Mouse (Mus musculus): Measurements from ENCODE around the gene Scgb1a1. TPM values are rescaled to one million over a fixed set of nuclear protein-coding genes. Genes with fewer than 3 reads are reported as not detected.

Scgb1a1 gene
- polyA plus RNA-seq, 1 experiment from 2014 or later = not detected

DNA sequence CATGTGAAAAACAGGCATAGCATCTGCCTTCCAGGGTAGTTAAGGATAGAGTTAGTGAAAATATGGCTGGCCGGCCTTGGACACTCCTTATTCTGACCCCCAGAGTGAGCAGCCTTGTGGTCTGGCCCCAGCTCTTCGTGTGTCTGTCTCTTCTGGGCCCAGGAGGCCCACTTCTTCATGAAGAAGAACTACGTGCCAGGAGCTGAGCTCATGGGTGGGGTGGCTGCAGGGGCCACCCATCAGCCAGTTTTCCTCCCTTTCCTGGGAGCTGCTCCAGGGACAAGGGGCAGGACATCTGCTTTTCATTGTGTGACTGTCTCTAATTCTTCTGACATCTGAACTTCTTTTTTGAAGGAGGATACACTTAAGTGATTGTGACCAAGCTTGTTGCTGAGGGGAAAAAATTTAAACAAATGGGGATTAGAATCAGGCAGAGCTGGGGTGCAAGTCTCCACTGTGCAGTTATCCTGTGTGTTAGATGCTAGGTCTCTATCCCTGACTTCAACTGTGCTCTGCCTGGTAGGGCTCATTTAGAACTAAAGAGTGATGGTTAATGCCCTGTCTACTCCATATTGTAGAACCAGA, 17.4 kb upstream of the Scgb1a1 start:
- Histone ChIP-seq H3K4me1 (ENCODE audit: control insufficient read depth, insufficient read depth, low read length) (no peaks in the 10 kb centered on the region), H3K9ac (ENCODE audit: low read depth, low read length) (no peak overlapping the region), H3K9me3 (replicated peaks; ENCODE audit: control insufficient read depth, low read length, poor library complexity, severe bottlenecking) (no peaks in the 10 kb centered on the region), H3K27me3 (ENCODE audit: control insufficient read depth, insufficient read depth, low read depth, low read length) (no peaks in the 10 kb centered on the region), H3K27ac (ENCODE audit: low read length) (no peak overlapping the region), H3K4me2 (ENCODE audit: low read length) (no peak overlapping the region), H3K4me3 (ENCODE audit: low read depth, low read length) (no peak overlapping the region), H3K36me3 (ENCODE audit: control insufficient read depth, insufficient read depth, low read length) (no peaks in the 10 kb centered on the region)
- WGBS = 70% methylated on average over 3 of the region's 3 CpGs
- no peak for ATAC-seq

- no peaks in the 10 kb centered on the region for H3K9me3 ChIP-seq (replicated peaks; ENCODE audit: control insufficient read depth, low read length, poor library complexity, severe bottlenecking)
- no peaks in the 10 kb centered on the region for H3K4me1 ChIP-seq (ENCODE audit: control insufficient read depth, insufficient read depth, low read length)
- ATAC-seq = no peak
- no peaks in the 10 kb centered on the region for H3K27me3 ChIP-seq (ENCODE audit: control insufficient read depth, insufficient read depth, low read depth, low read length)
- H3K4me2 ChIP-seq (ENCODE audit: low read length) = no peak overlapping the region
- H3K4me3 ChIP-seq (ENCODE audit: low read depth, low read length) = no peak overlapping the region
- no peaks in the 10 kb centered on the region for H3K36me3 ChIP-seq (ENCODE audit: control insufficient read depth, insufficient read depth, low read length)
- H3K9ac ChIP-seq (ENCODE audit: low read depth, low read length) = no peak overlapping the region
- 74% methylated on average over 4 of the region's 4 CpGs for WGBS
- no peak overlapping the region for H3K27ac ChIP-seq (ENCODE audit: low read length)
These were observed 16.2 kb upstream of the Scgb1a1 start for GRCm38 (mm10) chr19:9103986-9104385.

DNA sequence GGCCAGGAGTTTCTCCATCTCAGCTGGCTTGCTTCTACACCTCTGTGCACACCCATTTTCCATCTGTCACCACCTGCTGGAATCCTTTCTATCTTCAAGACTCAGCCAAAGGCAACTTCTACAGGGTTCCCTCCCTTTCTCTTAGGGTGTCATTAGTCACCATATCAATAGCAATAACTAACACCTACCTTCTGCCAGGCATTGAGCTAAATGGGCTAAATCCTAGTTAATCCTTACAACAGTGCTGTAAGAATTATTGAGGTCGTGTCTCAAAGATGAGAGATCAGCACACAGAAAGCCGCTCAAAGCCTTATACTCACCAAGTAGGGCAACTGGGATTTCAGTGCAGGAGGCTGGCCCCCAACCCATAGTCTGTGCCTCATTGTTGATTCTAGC, 13.3 kb upstream of the Scgb1a1 start:
- no peaks in the 10 kb centered on the region for H3K9me3 ChIP-seq (replicated peaks; ENCODE audit: control insufficient read depth, low read length, poor library complexity, severe bottlenecking)
- no peaks in the 10 kb centered on the region for H3K36me3 ChIP-seq (ENCODE audit: control insufficient read depth, insufficient read depth, low read length)
- no peak overlapping the region for H3K9ac ChIP-seq (ENCODE audit: low read depth, low read length)
- no peak overlapping the region for H3K4me3 ChIP-seq (ENCODE audit: low read depth, low read length)
- H3K27me3 ChIP-seq (ENCODE audit: control insufficient read depth, insufficient read depth, low read depth, low read length) = no peaks in the 10 kb centered on the region
- 64% methylated on average over 2 of the region's 2 CpGs for WGBS
- no peak for ATAC-seq
- no peaks in the 10 kb centered on the region for H3K4me1 ChIP-seq (ENCODE audit: control insufficient read depth, insufficient read depth, low read length)
- no peak overlapping the region for H3K4me2 ChIP-seq (ENCODE audit: low read length)
- no peak overlapping the region for H3K27ac ChIP-seq (ENCODE audit: low read length)

DNA sequence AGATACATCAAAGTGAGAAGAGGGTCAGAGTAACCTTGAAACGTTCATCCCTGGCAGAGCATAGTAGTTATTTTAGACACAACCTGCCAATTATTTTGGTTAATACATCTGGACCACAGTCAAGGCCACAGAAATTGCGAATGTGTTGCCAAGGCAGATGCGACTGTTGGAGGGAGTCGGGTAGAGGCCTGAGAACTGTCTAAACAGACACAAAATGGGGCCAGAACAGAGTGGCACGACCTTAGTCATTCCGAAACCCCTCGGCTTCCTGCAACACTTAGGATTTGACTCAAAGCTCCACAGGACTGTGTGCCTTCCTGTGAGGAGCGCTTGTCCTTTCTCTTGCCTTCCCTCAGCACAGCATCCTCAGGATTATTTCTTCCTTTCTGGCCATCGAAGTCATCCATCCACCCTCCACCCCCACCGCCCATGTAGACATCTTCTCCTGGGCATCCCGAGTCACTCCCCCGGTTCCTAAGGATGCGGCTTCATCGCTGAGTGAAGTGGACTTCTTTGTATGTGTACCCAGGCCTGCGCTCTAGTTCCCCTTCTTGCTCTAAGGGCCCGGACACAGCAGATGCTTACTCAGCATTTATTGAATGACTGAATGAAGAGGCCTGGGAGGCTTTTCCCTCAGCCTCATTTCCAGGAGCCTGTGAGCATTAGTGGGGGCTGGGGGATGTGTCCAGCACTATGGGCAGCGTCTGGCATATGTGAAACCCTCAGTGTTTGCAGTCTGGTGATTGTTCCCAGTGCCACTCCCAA, 12.7 kb upstream of the Scgb1a1 start:
- Histone ChIP-seq H3K27ac (ENCODE audit: low read length) (no peak overlapping the region), H3K4me3 (ENCODE audit: low read depth, low read length) (no peak overlapping the region), H3K36me3 (ENCODE audit: control insufficient read depth, insufficient read depth, low read length) (no peaks in the 10 kb centered on the region), H3K27me3 (ENCODE audit: control insufficient read depth, insufficient read depth, low read depth, low read length) (no peaks in the 10 kb centered on the region), H3K9me3 (replicated peaks; ENCODE audit: control insufficient read depth, low read length, poor library complexity, severe bottlenecking) (no peaks in the 10 kb centered on the region), H3K4me1 (ENCODE audit: control insufficient read depth, insufficient read depth, low read length) (no peaks in the 10 kb centered on the region), H3K4me2 (ENCODE audit: low read length) (no peak overlapping the region), H3K9ac (ENCODE audit: low read depth, low read length) (no peak overlapping the region)
- WGBS = 84% methylated on average over 17 of the region's 17 CpGs
- no peak for ATAC-seq

DNA sequence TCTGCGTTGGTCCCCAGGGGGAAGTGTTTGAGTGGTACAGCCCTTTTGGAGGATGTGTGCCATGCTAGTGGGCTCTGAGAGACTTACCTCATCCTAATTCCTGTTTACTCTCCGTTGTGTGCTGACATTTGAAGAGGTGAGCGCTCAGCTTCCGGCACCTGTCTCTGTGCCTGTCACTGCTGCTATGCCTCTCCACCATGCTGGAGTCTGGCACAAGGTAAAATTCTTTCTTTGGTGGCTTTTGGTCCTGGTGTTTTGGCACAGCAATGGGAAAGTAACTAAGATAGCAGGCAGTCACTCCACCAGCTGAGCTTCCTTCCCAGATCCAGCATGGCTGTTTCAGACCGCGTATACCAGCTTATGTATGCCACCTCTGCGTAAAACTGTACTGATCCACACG, 12.0 kb upstream of the Scgb1a1 start:
- Histone ChIP-seq H3K4me2 (ENCODE audit: low read length) (no peak overlapping the region), H3K9me3 (replicated peaks; ENCODE audit: control insufficient read depth, low read length, poor library complexity, severe bottlenecking) (no peaks in the 10 kb centered on the region), H3K27me3 (ENCODE audit: control insufficient read depth, insufficient read depth, low read depth, low read length) (no peaks in the 10 kb centered on the region), H3K4me3 (ENCODE audit: low read depth, low read length) (no peak overlapping the region), H3K36me3 (ENCODE audit: control insufficient read depth, insufficient read depth, low read length) (no peaks in the 10 kb centered on the region), H3K4me1 (ENCODE audit: control insufficient read depth, insufficient read depth, low read length) (no peaks in the 10 kb centered on the region), H3K27ac (ENCODE audit: low read length) (no peak overlapping the region), H3K9ac (ENCODE audit: low read depth, low read length) (no peak overlapping the region)
- no peak for ATAC-seq
- 88% methylated on average over 8 of the region's 8 CpGs for WGBS

GRCm38 (mm10) chr19:9097441-9097840, 9.7 kb upstream of the Scgb1a1 start:
- Histone ChIP-seq H3K9ac (ENCODE audit: low read depth, low read length) (no peak overlapping the region), H3K4me1 (ENCODE audit: control insufficient read depth, insufficient read depth, low read length) (no peaks in the 10 kb centered on the region), H3K36me3 (ENCODE audit: control insufficient read depth, insufficient read depth, low read length) (no peaks in the 10 kb centered on the region), H3K27me3 (ENCODE audit: control insufficient read depth, insufficient read depth, low read depth, low read length) (no peaks in the 10 kb centered on the region), H3K27ac (ENCODE audit: low read length) (no peak overlapping the region), H3K4me2 (ENCODE audit: low read length) (no peak overlapping the region), H3K9me3 (replicated peaks; ENCODE audit: control insufficient read depth, low read length, poor library complexity, severe bottlenecking) (no peaks in the 10 kb centered on the region), H3K4me3 (ENCODE audit: low read depth, low read length) (no peak overlapping the region)
- no peak for ATAC-seq
- 86% methylated on average over 13 of the region's 13 CpGs for WGBS

DNA sequence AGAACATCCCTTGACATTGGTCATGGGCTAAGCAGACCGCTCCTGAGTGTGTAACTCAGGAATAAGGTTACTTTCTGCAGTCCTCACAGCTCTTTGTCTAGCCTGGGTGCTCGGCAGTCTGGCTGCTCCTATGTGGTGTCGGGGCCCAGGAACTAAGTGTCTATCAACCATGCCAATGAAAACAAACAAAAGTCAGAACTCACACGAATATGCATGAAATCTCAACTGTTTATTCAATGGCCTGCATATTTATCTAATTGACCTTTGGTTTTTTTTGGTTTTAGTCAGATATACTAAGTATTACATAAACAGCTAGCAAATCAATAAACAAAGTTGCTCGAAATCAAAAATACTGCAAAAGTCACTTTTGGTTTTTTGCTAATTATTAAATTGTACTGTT, 7.4 kb upstream of the Scgb1a1 start:
- Histone ChIP-seq H3K4me3 (ENCODE audit: low read depth, low read length) (no peak overlapping the region), H3K4me1 (ENCODE audit: control insufficient read depth, insufficient read depth, low read length) (no peaks in the 10 kb centered on the region), H3K4me2 (ENCODE audit: low read length) (no peak overlapping the region), H3K27ac (ENCODE audit: low read length) (no peak overlapping the region), H3K9me3 (replicated peaks; ENCODE audit: control insufficient read depth, low read length, poor library complexity, severe bottlenecking) (no peaks in the 10 kb centered on the region), H3K36me3 (ENCODE audit: control insufficient read depth, insufficient read depth, low read length) (no peaks in the 10 kb centered on the region), H3K27me3 (ENCODE audit: control insufficient read depth, insufficient read depth, low read depth, low read length) (no peaks in the 10 kb centered on the region), H3K9ac (ENCODE audit: low read depth, low read length) (no peak overlapping the region)
- 76% methylated on average over 5 of the region's 5 CpGs for WGBS
- no peak for ATAC-seq

- Histone ChIP-seq H3K4me3 (ENCODE audit: low read depth, low read length) (no peak overlapping the region), H3K9me3 (replicated peaks; ENCODE audit: control insufficient read depth, low read length, poor library complexity, severe bottlenecking) (no peaks in the 10 kb centered on the region), H3K4me2 (ENCODE audit: low read length) (no peak overlapping the region), H3K9ac (ENCODE audit: low read depth, low read length) (no peak overlapping the region), H3K36me3 (ENCODE audit: control insufficient read depth, insufficient read depth, low read length) (no peaks in the 10 kb centered on the region), H3K27me3 (ENCODE audit: control insufficient read depth, insufficient read depth, low read depth, low read length) (no peaks in the 10 kb centered on the region), H3K27ac (ENCODE audit: low read length) (no peak overlapping the region), H3K4me1 (ENCODE audit: control insufficient read depth, insufficient read depth, low read length) (no peaks in the 10 kb centered on the region)
- 65% methylated on average over 2 of the region's 2 CpGs for WGBS
- no peak for ATAC-seq
These were observed 3.0 kb upstream of the Scgb1a1 start for GRCm38 (mm10) chr19:9090709-9091108.

GRCm38 (mm10) chr19:9090191-9090590, 2.4 kb upstream of the Scgb1a1 start:
- WGBS = 72% methylated on average over 4 of the region's 4 CpGs
- no peak for ATAC-seq
- H3K4me3 ChIP-seq (ENCODE audit: low read depth, low read length) = no peak overlapping the region
- H3K36me3 ChIP-seq (ENCODE audit: control insufficient read depth, insufficient read depth, low read length) = no peaks in the 10 kb centered on the region
- H3K9ac ChIP-seq (ENCODE audit: low read depth, low read length) = no peak overlapping the region
- no peak overlapping the region for H3K4me2 ChIP-seq (ENCODE audit: low read length)
- no peaks in the 10 kb centered on the region for H3K4me1 ChIP-seq (ENCODE audit: control insufficient read depth, insufficient read depth, low read length)
- no peaks in the 10 kb centered on the region for H3K27me3 ChIP-seq (ENCODE audit: control insufficient read depth, insufficient read depth, low read depth, low read length)
- no peak overlapping the region for H3K27ac ChIP-seq (ENCODE audit: low read length)
- H3K9me3 ChIP-seq (replicated peaks; ENCODE audit: control insufficient read depth, low read length, poor library complexity, severe bottlenecking) = no peaks in the 10 kb centered on the region

Measured in midbrain, embryonic 16.5 days (tissue).